Mouse (Mus musculus) G1E (cell line): ENCODE measurements around the gene Coq10a.
A peak's percentile ranks its signal among the peaks of the same experiment; 100 is the strongest.

Experiments
- CTCF ChIP-seq: IDR thresholded peaks from 2 replicates; pipeline ENCODE4 v1.5.1; 2012; ENCODE audit warnings: low read depth, low read length, inconsistent platforms, mixed read lengths
- GATA1 ChIP-seq: IDR thresholded peaks from 2 replicates; pipeline ENCODE4 v1.6.1; 2012; ENCODE audit warnings: borderline replicate concordance, low read length, inconsistent platforms, mixed read lengths
- GATA2 ChIP-seq: IDR thresholded peaks from 2 replicates; pipeline ENCODE4 v1.6.1; 2012; ENCODE audit warnings: low read depth, low read length, inconsistent platforms, borderline replicate concordance
- POLR2AphosphoS5 ChIP-seq: IDR thresholded peaks from 2 replicates; pipeline ENCODE4 v1.6.1; 2012; ENCODE audit warnings: low read depth, low read length, inconsistent platforms; ENCODE audit not compliant: insufficient replicate concordance
- TAL1 ChIP-seq: conservative IDR thresholded peaks from 2 replicates; pipeline ENCODE4 v1.6.1; 2012; ENCODE audit warnings: low read depth, low read length, inconsistent platforms, mixed read lengths

DNA sequence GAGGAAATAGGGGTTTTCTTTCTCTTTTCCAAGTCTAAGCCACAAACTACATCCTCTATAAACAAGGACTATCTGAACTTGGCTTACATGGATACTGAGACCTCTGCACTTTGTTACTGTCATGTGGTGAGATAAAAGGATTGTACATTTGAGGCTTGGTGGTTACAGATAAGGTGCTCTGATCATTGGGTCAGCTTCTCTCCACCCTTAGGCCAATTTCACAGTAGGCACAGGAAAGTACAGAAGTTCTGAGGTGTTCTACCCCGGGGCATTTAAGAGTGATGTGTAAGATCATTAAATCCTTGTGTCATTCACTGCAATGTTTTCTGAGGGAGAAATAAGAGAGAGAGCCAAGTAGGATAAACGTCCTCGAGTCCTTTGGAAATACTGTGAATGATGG, 32.2 kb downstream of the Coq10a start:
- TF ChIP-seq CTCF: no peak
- peak; percentile 51 for TF ChIP-seq TAL1
- no peak for TF ChIP-seq GATA1
- no peak for TF ChIP-seq GATA2
- TF ChIP-seq POLR2AphosphoS5: no peak
